Mouse (Mus musculus) kidney, adult 2 months (tissue): ENCODE measurements at regions not wholly inside any gene's neighbourhood (a gene's known extent, or its start where the extent isn't known, plus 50 kb on each side); places are given as distances from the start of the nearest gene placed in this dataset.

Source experiments
- CTCF ChIP-seq: fragments of 200-500 bp; conservative IDR thresholded peaks from 2 replicates; pipeline ENCODE4 v1.5.1; 2011; ENCODE audit warnings: low read depth, mild to moderate bottlenecking, control low read depth, low read length, moderate library complexity, mixed read lengths; ENCODE audit not compliant: insufficient read depth, insufficient read length
- POLR2A ChIP-seq: fragments of 200-500 bp; IDR thresholded peaks from one replicate; pipeline ENCODE4 v1.6.1; 2011; ENCODE audit warnings: low read depth, low read length, control low read depth

DNA sequence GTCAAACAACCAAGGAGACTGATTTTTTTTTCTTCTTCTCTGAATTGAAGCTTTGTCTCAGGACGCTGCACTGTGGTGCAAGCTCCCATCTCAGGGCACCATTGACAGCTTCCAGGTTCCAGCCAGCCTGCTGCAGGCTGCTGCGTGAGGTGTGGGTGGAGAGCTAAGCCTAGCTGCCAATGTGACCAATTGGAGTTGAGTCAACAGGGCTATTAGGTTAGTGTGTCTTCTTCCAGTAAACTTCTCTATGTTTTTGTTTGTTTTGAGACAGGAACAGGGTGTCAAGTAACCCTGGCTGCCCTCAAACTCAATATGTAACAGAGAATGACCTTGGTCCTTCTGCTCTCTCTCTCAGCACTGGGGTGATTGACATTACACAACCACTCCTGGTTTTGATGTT lies 131.1 kb upstream of the Tab2 start:
- TF ChIP-seq POLR2A: no peak
- no peak for TF ChIP-seq CTCF
